Mouse (Mus musculus): Measurements from ENCODE around the gene Actrt2. TPM values are rescaled to one million over a fixed set of nuclear protein-coding genes. Genes with fewer than 3 reads are reported as not detected.

Actrt2 gene
- polyA plus RNA-seq, 1 experiment from 2014 or later, result not detected

GRCm38 (mm10) chr4:154661256-154661655 is 6.4 kb downstream of the Actrt2 start:
- Histone ChIP-seq H3K9ac (ENCODE audit: low read depth, low read length) (no peak overlapping the region), H3K9me3 (replicated peaks; ENCODE audit: low read length) (no peaks in the 10 kb centered on the region), H3K4me3 (replicated peaks; ENCODE audit: low read depth, low read length) (no peak overlapping the region), H3K27me3 (ENCODE audit: insufficient read depth, low read length) (peaks cover 4% of the 10 kb centered on the region; the same call in 1 of the 2 replicates), H3K36me3 (ENCODE audit: insufficient read depth, low read length) (no peaks in the 10 kb centered on the region), H3K4me1 (replicated peaks; ENCODE audit: insufficient read depth, low read length) (no peaks in the 10 kb centered on the region), H3K4me2 (ENCODE audit: low read length) (no peak overlapping the region), H3K27ac (no peak overlapping the region)
- ATAC-seq (replicated peaks; ENCODE audit: low FRiP score, low read depth), result no peak
- no peak for DNase-seq (ENCODE audit: low spot score)
- no peak for TF ChIP-seq CTCF (IDR thresholded peaks at IDR 0.05; ENCODE audit: low read depth)
- WGBS, result 31% methylated on average over 6 of the region's 6 CpGs

GRCm38 (mm10) chr4:154660025-154660424 is 7.6 kb downstream of the Actrt2 start:
- Histone ChIP-seq H3K27me3 (ENCODE audit: insufficient read depth, low read length) (peaks cover 4% of the 10 kb centered on the region; the same call in 1 of the 2 replicates), H3K27ac (no peak overlapping the region)

GRCm38 (mm10) chr4:154655134-154655910 is 12.3 kb downstream of the Actrt2 start:
- no peak overlapping the region for H3K9ac ChIP-seq (ENCODE audit: low read depth, low read length)
- H3K36me3 ChIP-seq (ENCODE audit: insufficient read depth, low read length), result no peaks in the 10 kb centered on the region
- 0 out of 2 replicates have a peak, but pooled peaks cover 3% of the 10 kb centered on the region for H3K4me1 ChIP-seq (replicated peaks; ENCODE audit: insufficient read depth, low read length)
- H3K4me2 ChIP-seq (ENCODE audit: low read length), result no peak overlapping the region
- peaks cover 4% of the 10 kb centered on the region; the same call in 1 of the 2 replicates for H3K27me3 ChIP-seq (ENCODE audit: insufficient read depth, low read length)
- TF ChIP-seq CTCF (IDR thresholded peaks at IDR 0.05; ENCODE audit: low read depth), result no peak
- no peak for DNase-seq (ENCODE audit: low spot score)
- no peaks in the 10 kb centered on the region for H3K9me3 ChIP-seq (replicated peaks; ENCODE audit: low read length)
- no peak overlapping the region for H3K4me3 ChIP-seq (replicated peaks; ENCODE audit: low read depth, low read length)
- H3K27ac ChIP-seq, result no peak overlapping the region
- WGBS, result 73% methylated on average over 15 of the region's 15 CpGs
- ATAC-seq (replicated peaks; ENCODE audit: low FRiP score, low read depth), result no peak

More at GRCm38 (mm10) chr4:154660025-154660424, 7.6 kb downstream of the Actrt2 start:
- H3K4me3 ChIP-seq (replicated peaks; ENCODE audit: low read depth, low read length), result no peak overlapping the region
- H3K4me2 ChIP-seq (ENCODE audit: low read length), result no peak overlapping the region
- no peaks in the 10 kb centered on the region for H3K4me1 ChIP-seq (replicated peaks; ENCODE audit: insufficient read depth, low read length)
- no peak overlapping the region for H3K9ac ChIP-seq (ENCODE audit: low read depth, low read length)
- H3K36me3 ChIP-seq (ENCODE audit: insufficient read depth, low read length), result no peaks in the 10 kb centered on the region
- DNase-seq (ENCODE audit: low spot score) (no peak), ATAC-seq (replicated peaks; ENCODE audit: low FRiP score, low read depth) (no peak)
- TF ChIP-seq CTCF (IDR thresholded peaks at IDR 0.05; ENCODE audit: low read depth), result no peak
- no peaks in the 10 kb centered on the region for H3K9me3 ChIP-seq (replicated peaks; ENCODE audit: low read length)

GRCm38 (mm10) chr4:154652494-154652893 is 15.2 kb downstream of the Actrt2 start:
- Histone ChIP-seq H3K4me3 (replicated peaks; ENCODE audit: low read depth, low read length) (no peak overlapping the region), H3K9ac (ENCODE audit: low read depth, low read length) (no peak overlapping the region), H3K27ac (no peak overlapping the region), H3K9me3 (replicated peaks; ENCODE audit: low read length) (no peaks in the 10 kb centered on the region), H3K4me2 (ENCODE audit: low read length) (no peak overlapping the region), H3K27me3 (ENCODE audit: insufficient read depth, low read length) (no peaks in the 10 kb centered on the region; the same call in 1 of the 2 replicates), H3K4me1 (replicated peaks; ENCODE audit: insufficient read depth, low read length) (0 out of 2 replicates have a peak, but pooled peaks cover 3% of the 10 kb centered on the region), H3K36me3 (ENCODE audit: insufficient read depth, low read length) (no peaks in the 10 kb centered on the region)
- ATAC-seq (replicated peaks; ENCODE audit: low FRiP score, low read depth) (peak; percentile 61; the same call in 1 of the 2 replicates), DNase-seq (ENCODE audit: low spot score) (peak; percentile 71)
- TF ChIP-seq CTCF (IDR thresholded peaks at IDR 0.05; ENCODE audit: low read depth), result no peak
- WGBS, result 3% methylated on average over 5 of the region's 5 CpGs

GRCm38 (mm10) chr4:154649083-154649747 is 18.5 kb downstream of the Actrt2 start:
- DNase-seq (ENCODE audit: low spot score) (no peak), ATAC-seq (replicated peaks; ENCODE audit: low FRiP score, low read depth) (no peak)
- TF ChIP-seq CTCF (IDR thresholded peaks at IDR 0.05; ENCODE audit: low read depth), result no peak
- 78% methylated on average over 19 of the region's 19 CpGs for WGBS
- Histone ChIP-seq H3K4me2 (ENCODE audit: low read length) (no peak overlapping the region), H3K27ac (no peak overlapping the region), H3K27me3 (ENCODE audit: insufficient read depth, low read length) (peaks cover 5% of the 10 kb centered on the region), H3K4me3 (replicated peaks; ENCODE audit: low read depth, low read length) (no peak overlapping the region), H3K9me3 (replicated peaks; ENCODE audit: low read length) (0 out of 2 replicates have a peak, but pooled peaks cover 4% of the 10 kb centered on the region), H3K4me1 (replicated peaks; ENCODE audit: insufficient read depth, low read length) (0 out of 2 replicates have a peak, but pooled peaks cover 3% of the 10 kb centered on the region), H3K9ac (ENCODE audit: low read depth, low read length) (no peak overlapping the region), H3K36me3 (ENCODE audit: insufficient read depth, low read length) (no peaks in the 10 kb centered on the region)

GRCm38 (mm10) chr4:154642496-154642895 is 25.2 kb downstream of the Actrt2 start:
- Histone ChIP-seq H3K4me3 (replicated peaks; ENCODE audit: low read depth, low read length) (no peak overlapping the region), H3K4me2 (ENCODE audit: low read length) (no peak overlapping the region), H3K9me3 (replicated peaks; ENCODE audit: low read length) (0 out of 2 replicates have a peak, but pooled peaks cover 4% of the 10 kb centered on the region), H3K27ac (peak overlapping the region; percentile 20; the same call in 1 of the 2 replicates), H3K4me1 (replicated peaks; ENCODE audit: insufficient read depth, low read length) (no peaks in the 10 kb centered on the region), H3K9ac (ENCODE audit: low read depth, low read length) (no peak overlapping the region), H3K27me3 (ENCODE audit: insufficient read depth, low read length) (peaks cover 53% of the 10 kb centered on the region), H3K36me3 (ENCODE audit: insufficient read depth, low read length) (no peaks in the 10 kb centered on the region)
- ATAC-seq (replicated peaks; ENCODE audit: low FRiP score, low read depth) (no peak), DNase-seq (ENCODE audit: low spot score) (no peak)
- WGBS, result 3% methylated on average over 6 of the region's 6 CpGs
- no peak for TF ChIP-seq CTCF (IDR thresholded peaks at IDR 0.05; ENCODE audit: low read depth)

Data from kidney, postnatal 0 days (tissue).